Mouse (Mus musculus) left cerebral cortex, postnatal 14 days (tissue): ENCODE measurements around the gene Zfp456. TPM values are rescaled to one million over a fixed set of nuclear protein-coding genes. Genes with fewer than 3 reads are reported as not detected.

Experiments
- total RNA-seq, 2 experiments: library from RNA; stranded (reverse); gene quantifications; 2 replicates each; pipeline ENCODE4 v1.2.3; 2021

Zfp456 gene
- total RNA-seq, 2 experiments from 2014 or later = 0.24 to 1.1 TPM

Other genes with a start within 250 kb of the Zfp456 start
- gene Rsl1, start 202.6 kb downstream of the Zfp456 start, total RNA-seq = 1 to 10 TPM; 3.7 to 5.3 TPM
- gene Zfp455, start 181.3 kb downstream of the Zfp456 start, total RNA-seq = 1 to 10 TPM; 3.3 to 3.5 TPM
- gene Zfp458, start 97.3 kb downstream of the Zfp456 start, total RNA-seq = 10 to 100 TPM; 18.7 to 19.4 TPM
- 1 to 10 TPM; 4.4 to 4.5 TPM for gene Zfp457, start 69.3 kb downstream of the Zfp456 start, total RNA-seq
- 1 to 10 TPM; 2.6 to 3.8 TPM for gene Zfp595, start 43.2 kb downstream of the Zfp456 start, total RNA-seq
- 1 to 10 TPM in 1 of 2 experiments, not detected in 1; 1.9 TPM for gene Gm28044, start 15.3 kb downstream of the Zfp456 start, total RNA-seq
- 1 to 10 TPM in 1 of 2 experiments, under 1 TPM in 1; 0.53 to 1.0 TPM for gene Zfp953, start 15.2 kb downstream of the Zfp456 start, total RNA-seq
- gene Gm28041, start 77 bp downstream of the Zfp456 start, total RNA-seq = not detected
- gene Zfp429, start 24.0 kb upstream of the Zfp456 start, total RNA-seq = 1 to 10 TPM in 1 of 2 experiments, under 1 TPM in 1; 0.86 to 2.2 TPM
- gene Zfp459, start 45.6 kb upstream of the Zfp456 start, total RNA-seq = 1 to 10 TPM; 7.0 to 8.6 TPM
- gene Zfp874a, start 75.8 kb upstream of the Zfp456 start, total RNA-seq = 10 to 100 TPM; 11.0 to 12.4 TPM
- 10 to 100 TPM; 14.5 to 15.9 TPM for gene Zfp874b, start 108.4 kb upstream of the Zfp456 start, total RNA-seq
- 1 to 10 TPM; 6.3 to 8.7 TPM for gene Zfp58, start 124.7 kb upstream of the Zfp456 start, total RNA-seq
- gene Gm26965, start 150.3 kb upstream of the Zfp456 start, total RNA-seq = under 1 TPM in 1 of 2 experiments, not detected in 1; 0.40 TPM
- 10 to 100 TPM; 23.0 to 24.8 TPM for gene Zfp87, start 150.4 kb upstream of the Zfp456 start, total RNA-seq
- 1 to 10 TPM; 9.3 to 9.8 TPM for gene Zfp748, start 178.0 kb upstream of the Zfp456 start, total RNA-seq
- gene Zfp729b, start 233.9 kb upstream of the Zfp456 start, total RNA-seq = 1 to 10 TPM; 8.7 to 9.2 TPM